Mouse (Mus musculus) hindbrain, postnatal 0 days (tissue): Measurements from ENCODE around the gene Entpd1. TPM values are rescaled to one million over a fixed set of nuclear protein-coding genes. Genes with fewer than 3 reads are reported as not detected.

ENCODE experiments used
- ATAC-seq: fragments of 200-750 bp; cut with Nextera tagmentation; 2 replicates; pipeline ENCODE4 v1.8.0; 2017; ENCODE audit warnings: mild to moderate bottlenecking, moderate TSS enrichment, moderate library complexity
- DNase-seq: peaks from one replicate; pipeline ENCODE4 v3.0.0-alpha.2; 2015; ENCODE audit warnings: low spot score
- H3K27ac ChIP-seq: fragments of 300-500 bp; sonication (generic); 2 replicates; pipeline ENCODE4 v1.5.1; 2014; ENCODE audit warnings: mild to moderate bottlenecking
- H3K27me3 ChIP-seq: fragments of 300-500 bp; sonication (generic); 2 replicates; pipeline ENCODE4 v1.6.1; 2014; ENCODE audit warnings: low read length, mixed read lengths; ENCODE audit not compliant: insufficient read depth
- H3K36me3 ChIP-seq: fragments of 300-500 bp; sonication (generic); 2 replicates; pipeline ENCODE4 v1.6.1; 2014; ENCODE audit warnings: low read length, mixed read lengths; ENCODE audit not compliant: insufficient read depth
- H3K4me1 ChIP-seq: fragments of 300-500 bp; sonication (generic); 2 replicates; pipeline ENCODE4 v1.6.1; 2014; ENCODE audit warnings: antibody characterized with exemption, low read length, mixed read lengths; ENCODE audit not compliant: insufficient read depth
- H3K4me2 ChIP-seq: fragments of 300-500 bp; sonication (generic); 2 replicates; pipeline ENCODE4 v1.6.1; 2014; ENCODE audit warnings: low read depth, mild to moderate bottlenecking, low read length, moderate library complexity, mixed read lengths
- H3K4me3 ChIP-seq: fragments of 300-500 bp; sonication (generic); 2 replicates; pipeline ENCODE4 v1.5.1; 2014; ENCODE audit warnings: low read length
- H3K9ac ChIP-seq: fragments of 300-500 bp; sonication (generic); replicated peaks from 2 replicates; pipeline ENCODE4 v1.6.1; 2014; ENCODE audit warnings: mild to moderate bottlenecking, low read length, moderate library complexity, mixed read lengths
- H3K9me3 ChIP-seq: fragments of 300-500 bp; sonication (generic); 2 replicates; pipeline ENCODE4 v1.6.1; 2016; ENCODE audit warnings: low read length, mixed read lengths
- CTCF ChIP-seq: IDR thresholded peaks from 2 replicates; pipeline ENCODE4 v1.5.1; 2016; ENCODE audit warnings: antibody characterized with exemption, control low read depth, low read depth
- WGBS: fragments of 180-500 bp; shearing (Covaris S2); extraction: QIAGEN DNeasy Blood & Tissue Kit; methylation state at CpG from one replicate; pipeline ENCODE4 v1.1.7; 2014; 5-methylcytosine and 5-hydroxymethylcytosine counted together
- polyA plus RNA-seq: library from polyadenylated mRNA; unstranded; fragments of >200 nt; fragmentation: Nextera tagmentation; extraction: Ambion mirVana; gene quantifications from 2 replicates; pipeline ENCODE4 v1.2.1, GENCODE M21; 2015
- total RNA-seq: library from RNA; depleted of rRNA; stranded (reverse); fragments of >200 nt; gene quantifications from 2 replicates; pipeline ENCODE4 v1.2.3, GENCODE M21; 2014; rRNA removed

Gene Entpd1
- total and polyA plus RNA-seq, 2 experiments from 2014 or later: 6.9 to 8.2 TPM

DNA sequence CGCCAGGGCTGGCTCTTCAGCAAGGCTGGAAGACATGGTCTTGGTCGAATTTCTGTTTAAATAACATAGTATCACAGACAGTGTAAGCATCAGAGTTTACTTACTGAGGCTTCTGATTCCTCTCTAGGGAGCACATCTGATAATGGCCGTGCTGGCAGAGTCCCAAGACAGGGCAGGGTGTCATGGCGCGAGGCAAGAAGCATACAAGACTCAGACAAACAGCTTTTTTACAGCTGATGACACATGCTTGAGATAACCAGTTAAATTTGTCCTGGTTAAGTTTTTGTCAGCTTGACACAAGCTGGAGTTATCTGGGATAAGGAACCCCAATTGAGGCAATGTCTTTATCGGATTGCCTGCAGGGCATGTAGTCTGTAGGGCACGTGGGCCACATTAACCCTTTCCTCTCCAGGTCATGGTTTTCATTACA lies 157.2 kb downstream of the Entpd1 start:
- ATAC-seq (no peak), DNase-seq (no peak)
- H3K27ac ChIP-seq: no peak overlapping the region
- H3K4me1 ChIP-seq: no peaks in the 10 kb centered on the region
- no peak overlapping the region for H3K4me2 ChIP-seq
- no peak overlapping the region for H3K4me3 ChIP-seq
- H3K9me3 ChIP-seq: no peaks in the 10 kb centered on the region
- no peak overlapping the region for H3K9ac ChIP-seq
- H3K27me3 ChIP-seq: no peaks in the 10 kb centered on the region
- TF ChIP-seq CTCF: no peak
- H3K36me3 ChIP-seq: no peaks in the 10 kb centered on the region
- 40% methylated on average over 7 of the region's 7 CpGs for WGBS

DNA sequence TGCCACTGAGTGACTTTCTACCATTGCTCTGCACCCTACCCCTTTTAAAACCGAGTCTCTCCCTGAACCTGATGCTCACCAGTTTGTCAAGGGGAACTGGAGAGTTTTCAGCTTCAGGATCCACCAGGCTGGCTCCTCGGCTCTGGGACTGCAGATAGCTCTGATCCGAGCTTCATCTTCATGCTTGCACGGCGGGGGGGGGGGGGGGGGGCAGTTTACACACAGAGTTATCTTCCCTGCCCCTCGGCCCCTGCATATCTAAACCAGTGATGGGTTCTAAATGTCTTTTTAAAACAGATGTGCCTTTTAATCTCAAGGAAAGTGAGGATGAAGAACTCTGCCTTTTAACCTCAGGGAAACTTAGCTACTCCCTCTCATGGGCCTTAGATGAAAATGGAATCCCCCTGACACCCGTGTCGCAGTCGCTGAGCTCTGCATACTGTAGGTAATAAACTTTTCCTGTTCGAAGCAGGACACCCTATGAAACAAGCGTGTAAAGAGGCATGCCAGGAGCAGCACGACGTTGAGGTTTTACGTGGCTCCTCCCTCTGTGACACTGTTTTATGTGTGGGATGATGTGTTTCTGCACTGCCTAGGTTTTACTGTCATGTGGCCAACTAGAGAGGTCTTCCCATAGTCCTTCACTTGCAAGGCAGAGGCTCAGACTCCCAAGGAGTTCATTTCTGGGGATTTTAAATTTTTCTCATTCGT lies 176.0 kb downstream of the Entpd1 start:
- no peak for DNase-seq
- Histone ChIP-seq H3K4me2 (no peak overlapping the region), H3K9ac (no peak overlapping the region), H3K27ac (no peak overlapping the region), H3K27me3 (no peaks in the 10 kb centered on the region), H3K4me1 (no peaks in the 10 kb centered on the region), H3K36me3 (no peaks in the 10 kb centered on the region), H3K4me3 (no peak overlapping the region), H3K9me3 (no peaks in the 10 kb centered on the region)
- no peak for TF ChIP-seq CTCF
- 77% methylated on average over 15 of the region's 15 CpGs for WGBS
- no peak for ATAC-seq

DNA sequence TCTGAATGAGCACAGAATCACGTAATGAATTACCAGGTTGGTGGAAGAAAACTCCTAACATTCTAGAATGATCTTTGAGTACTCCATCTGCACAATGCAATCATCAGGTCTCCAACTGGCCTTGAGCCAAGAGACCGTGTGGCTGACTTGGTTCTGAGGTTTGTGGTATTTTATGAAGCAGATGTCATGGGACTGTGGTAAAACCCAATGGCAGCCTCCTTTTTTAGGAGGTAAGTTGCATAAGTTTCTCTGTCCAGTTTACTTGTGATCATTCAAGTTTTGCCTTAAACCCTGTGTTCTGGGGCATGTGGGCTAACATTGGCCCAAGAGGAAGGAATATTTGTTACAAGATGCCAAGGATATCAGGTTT lies 176.5 kb downstream of the Entpd1 start:
- 68% methylated on average over 2 of the region's 2 CpGs for WGBS
- no peaks in the 10 kb centered on the region for H3K9me3 ChIP-seq

More for the DNA sequence above, 176.5 kb downstream of the Entpd1 start:
- ATAC-seq (no peak), DNase-seq (no peak)
- Histone ChIP-seq H3K36me3 (no peaks in the 10 kb centered on the region), H3K27ac (no peak overlapping the region), H3K4me1 (no peaks in the 10 kb centered on the region), H3K27me3 (no peaks in the 10 kb centered on the region), H3K4me2 (no peak overlapping the region), H3K4me3 (no peak overlapping the region), H3K9ac (no peak overlapping the region)
- no peak for TF ChIP-seq CTCF

Other genes starting within 250 kb of the Entpd1 start
- gene Sorbs1, start 98.6 kb upstream of the Entpd1 start, total RNA-seq: 52.4 and 64.2 TPM in 2 replicates
- gene Sorbs1, start 98.6 kb upstream of the Entpd1 start, polyA plus RNA-seq: 70.4 and 79.2 TPM in 2 replicates
- 57.0 and 57.7 TPM in 2 replicates for gene Aldh18a1, start 23.9 kb upstream of the Entpd1 start, total RNA-seq
- gene Aldh18a1, start 23.9 kb upstream of the Entpd1 start, polyA plus RNA-seq: 32.5 and 33.0 TPM in 2 replicates
- gene Tctn3, start 133 bp upstream of the Entpd1 start, total RNA-seq: 32.9 and 39.4 TPM in 2 replicates
- 13.6 and 14.4 TPM in 2 replicates for gene Tctn3, start 133 bp upstream of the Entpd1 start, polyA plus RNA-seq
- not detected in 2 replicates for gene Cc2d2b, start 136.4 kb downstream of the Entpd1 start, total RNA-seq
- gene Cc2d2b, start 136.4 kb downstream of the Entpd1 start, polyA plus RNA-seq: 0.14 and 0.16 TPM in 2 replicates
- gene Ccnj, start 218.9 kb downstream of the Entpd1 start, total RNA-seq: 10.6 and 13.1 TPM in 2 replicates
- 8.1 and 8.6 TPM in 2 replicates for gene Ccnj, start 218.9 kb downstream of the Entpd1 start, polyA plus RNA-seq